Mouse (Mus musculus): Measurements from ENCODE around the gene Phf23. TPM values are rescaled to one million over a fixed set of nuclear protein-coding genes. Genes with fewer than 3 reads are reported as not detected.

Gene Phf23
- total RNA-seq, 4 experiments from 2014 or later = 21.0 to 24.9 (median 23.6) TPM

GRCm38 (mm10) chr11:70021264-70022132 is 25.9 kb downstream of the Phf23 start:
- peak; percentile 93 for DNase-seq (ENCODE audit: low spot score)

GRCm38 (mm10) chr11:70023481-70024150 is 28.0 kb downstream of the Phf23 start:
- no peak for DNase-seq (ENCODE audit: low spot score)

- no peak for DNase-seq (ENCODE audit: low spot score)
Measured at GRCm38 (mm10) chr11:70024151-70024514, 28.6 kb downstream of the Phf23 start.

GRCm38 (mm10) chr11:70026689-70027088 is 31.1 kb downstream of the Phf23 start:
- DNase-seq (ENCODE audit: low spot score) = no peak

GRCm38 (mm10) chr11:70027397-70027796 is 31.8 kb downstream of the Phf23 start:
- no peak for DNase-seq (ENCODE audit: low spot score)

- no peak for DNase-seq (ENCODE audit: low spot score)
Measured at GRCm38 (mm10) chr11:70028401-70029129, 33.0 kb downstream of the Phf23 start.

GRCm38 (mm10) chr11:70029130-70029801 is 33.7 kb downstream of the Phf23 start:
- DNase-seq (ENCODE audit: low spot score) = peak; percentile 69

- no peak for DNase-seq (ENCODE audit: low spot score)
Measured at GRCm38 (mm10) chr11:70029829-70030550, 34.4 kb downstream of the Phf23 start.

- no peak for DNase-seq (ENCODE audit: low spot score)
Measured at GRCm38 (mm10) chr11:70030651-70031320, 35.2 kb downstream of the Phf23 start.

- no peak for DNase-seq (ENCODE audit: low spot score)
Measured at GRCm38 (mm10) chr11:70031321-70031670, 35.7 kb downstream of the Phf23 start.

- DNase-seq (ENCODE audit: low spot score) = no peak
Measured at GRCm38 (mm10) chr11:70038174-70038573, 42.6 kb downstream of the Phf23 start.

- DNase-seq (ENCODE audit: low spot score) = no peak
Measured at GRCm38 (mm10) chr11:70039631-70040030, 44.1 kb downstream of the Phf23 start.

GRCm38 (mm10) chr11:70040184-70040583 is 44.6 kb downstream of the Phf23 start:
- DNase-seq (ENCODE audit: low spot score) = no peak

- no peak for DNase-seq (ENCODE audit: low spot score)
Measured at GRCm38 (mm10) chr11:70042309-70043085, 46.9 kb downstream of the Phf23 start.

GRCm38 (mm10) chr11:70043665-70044064 is 48.1 kb downstream of the Phf23 start:
- no peak for DNase-seq (ENCODE audit: low spot score)

GRCm38 (mm10) chr11:70045435-70045834 is 49.9 kb downstream of the Phf23 start:
- DNase-seq (ENCODE audit: low spot score) = no peak

GRCm38 (mm10) chr11:70049366-70049765 is 53.8 kb downstream of the Phf23 start:
- no peak for DNase-seq (ENCODE audit: low spot score)
